Mouse (Mus musculus) layer of hippocampus, adult 2 months (tissue): Measurements from ENCODE around the gene Efcab6. TPM values are rescaled to one million over a fixed set of nuclear protein-coding genes. Genes with fewer than 3 reads are reported as not detected.

Experiments
- DNase-seq, 2 experiments: peaks; one replicate each; pipeline ENCODE4 v3.0.0; 2022; ENCODE audit warnings: low spot score in 2 of 2
- H3K27ac ChIP-seq: fragments of 200-600 bp; 2 replicates; pipeline ENCODE4 v1.8.1; 2022
- H3K4me3 ChIP-seq: fragments of 200-600 bp; 2 replicates; pipeline ENCODE4 v1.8.1; 2022; ENCODE audit warnings: mild to moderate bottlenecking
- CTCF ChIP-seq: fragments of 200-600 bp; conservative IDR thresholded peaks from 2 replicates; pipeline ENCODE4 v1.8.1; 2022; ENCODE audit warnings: antibody characterized with exemption, mild to moderate bottlenecking, moderate library complexity
- total RNA-seq, 2 experiments: library from RNA; stranded (reverse); gene quantifications; 2 replicates each; pipeline ENCODE4 v1.2.3; 2021

Gene Efcab6
- total RNA-seq, 2 experiments from 2014 or later, result 4.9 to 6.4 TPM

GRCm38 (mm10) chr15:84078667-84079066 lies 13.5 kb upstream of the Efcab6 start:
- Histone ChIP-seq H3K27ac (peak overlapping the region; percentile 1; the same call in 1 of the 2 replicates), H3K4me3 (no peak overlapping the region)
- no peak for DNase-seq
- no peak for TF ChIP-seq CTCF

GRCm38 (mm10) chr15:84077151-84077550 lies 12.0 kb upstream of the Efcab6 start:
- TF ChIP-seq CTCF, result peak; percentile 18; the same call in 1 of the 2 replicates
- DNase-seq, result no peak
- no peak overlapping the region for H3K27ac ChIP-seq
- no peak overlapping the region for H3K4me3 ChIP-seq

- peak in 1 of 2 experiments; percentile 48 for DNase-seq
- Histone ChIP-seq H3K4me3 (no peak overlapping the region), H3K27ac (no peak overlapping the region)
- peak; percentile 65 for TF ChIP-seq CTCF
These were observed 9.6 kb upstream of the Efcab6 start for GRCm38 (mm10) chr15:84074705-84075185.

GRCm38 (mm10) chr15:84073911-84074704 lies 8.9 kb upstream of the Efcab6 start:
- DNase-seq, result peak in 1 of 2 experiments; percentile 83
- peak; percentile 87 for TF ChIP-seq CTCF
- H3K27ac ChIP-seq, result no peak overlapping the region
- H3K4me3 ChIP-seq, result no peak overlapping the region

- no peak overlapping the region for H3K4me3 ChIP-seq
- DNase-seq, result no peak
- no peak overlapping the region for H3K27ac ChIP-seq
- no peak for TF ChIP-seq CTCF
These were observed 7.9 kb upstream of the Efcab6 start for GRCm38 (mm10) chr15:84073058-84073457.

- TF ChIP-seq CTCF, result peak; percentile 84
- H3K27ac ChIP-seq, result no peak overlapping the region
- no peak overlapping the region for H3K4me3 ChIP-seq
- peak; percentile 80 to 88 for DNase-seq
These were observed 7.0 kb upstream of the Efcab6 start for GRCm38 (mm10) chr15:84072226-84072625.

- DNase-seq, result no peak
- TF ChIP-seq CTCF, result no peak
- Histone ChIP-seq H3K27ac (no peak overlapping the region), H3K4me3 (no peak overlapping the region)
These were observed 5.0 kb upstream of the Efcab6 start for GRCm38 (mm10) chr15:84070116-84070676.

- Histone ChIP-seq H3K4me3 (no peak overlapping the region), H3K27ac (no peak overlapping the region)
- TF ChIP-seq CTCF, result no peak
- no peak for DNase-seq
These were observed 4.4 kb upstream of the Efcab6 start for GRCm38 (mm10) chr15:84069455-84070050.

GRCm38 (mm10) chr15:84065701-84066100 lies 522 bp upstream of the Efcab6 start:
- no peak for DNase-seq

GRCm38 (mm10) chr15:84058841-84059240 lies 6.3 kb downstream of the Efcab6 start:
- TF ChIP-seq CTCF, result no peak
- Histone ChIP-seq H3K4me3 (no peak overlapping the region), H3K27ac (no peak overlapping the region)
- no peak for DNase-seq

More at GRCm38 (mm10) chr15:84065701-84066100, 522 bp upstream of the Efcab6 start:
- no peak overlapping the region for H3K4me3 ChIP-seq
- TF ChIP-seq CTCF, result peak; percentile 57
- no peak overlapping the region for H3K27ac ChIP-seq

GRCm38 (mm10) chr15:84056083-84056482 lies 9.1 kb downstream of the Efcab6 start:
- Histone ChIP-seq H3K4me3 (no peak overlapping the region), H3K27ac (no peak overlapping the region)
- DNase-seq, result no peak
- TF ChIP-seq CTCF, result peak; percentile 61

GRCm38 (mm10) chr15:84053859-84054258 lies 11.3 kb downstream of the Efcab6 start:
- peak; percentile 96 for TF ChIP-seq CTCF
- no peak overlapping the region for H3K4me3 ChIP-seq
- DNase-seq, result peak; percentile 87 to 93
- no peak overlapping the region for H3K27ac ChIP-seq

GRCm38 (mm10) chr15:84053240-84053639 lies 11.9 kb downstream of the Efcab6 start:
- TF ChIP-seq CTCF, result no peak
- H3K27ac ChIP-seq, result no peak overlapping the region
- no peak overlapping the region for H3K4me3 ChIP-seq

More at GRCm38 (mm10) chr15:84053240-84053639, 11.9 kb downstream of the Efcab6 start:
- DNase-seq, result no peak
